13 mouse cellular contexts compared by ENCODE assay signal in genomic region chr6:66840631-66841030, GRCm38 (mm10). TPM values are rescaled to one million over a fixed set of nuclear protein-coding genes. Genes with fewer than 3 reads are reported as not detected.
DNase-seq lines count a peak whose midpoint lies in the region; ATAC-seq and TF ChIP-seq lines count a peak whose summit lies in the region.
"Not testable (repeated sequence)": the region's sequence is repeated elsewhere in the genome, so short reads cannot be mapped to it uniquely, and the experiment has no call there.
"Had no signal": no experiment of that assay in that cellular context is flagged by ENCODE, and none has a peak within 500 bp of the region (broad histone marks: within the 10 kb centered on the region; RNA-seq: fewer than 3 reads in every experiment).

No protein-coding gene starts in this region.

- not testable (repeated sequence) for H3K9me3 ChIP-seq in intestine, postnatal 0 days (ENCODE audit: control insufficient read depth)

- ATAC-seq in intestine, postnatal 0 days, result not testable (repeated sequence)

- H3K4me2 ChIP-seq in intestine, postnatal 0 days (replicated peaks; ENCODE audit: low read depth), result not testable (repeated sequence)

- not testable (repeated sequence) for H3K27me3 ChIP-seq in intestine, postnatal 0 days (replicated peaks; ENCODE audit: control insufficient read depth, insufficient read depth, low read length)

- DNase-seq in B cell, adult 2 months, result peak; percentile 19 to 21
- peak; percentile 17 for DNase-seq in adrenal gland, adult 2 months
- DNase-seq in cerebellum, postnatal 14 days, result peak; percentile 39 to 41
- peak; percentile 24 for DNase-seq in gastrocnemius, adult 18-20 months (ENCODE audit: low spot score)
- peak; percentile 9 to 50 for DNase-seq in layer of hippocampus, postnatal 14 days (ENCODE audit: low spot score in 2 of 2)
- DNase-seq in lung, postnatal 14 days, result peak; percentile 56
- peak; percentile 23 for DNase-seq in right cerebral cortex, postnatal 4 days

- H3K4me3 ChIP-seq in intestine, postnatal 0 days (ENCODE audit: low read depth, low read length), result not testable (repeated sequence)

- WGBS in intestine, postnatal 0 days, result 6% methylated on average over 1 of the region's 1 CpGs

- not testable (repeated sequence) for H3K27ac ChIP-seq in intestine, postnatal 0 days (ENCODE audit: low read depth, low read length)

- TF ChIP-seq CTCF in intestine, postnatal 0 days (IDR thresholded peaks at IDR 0.05; ENCODE audit: low read depth), result peak; percentile 70

- H3K36me3 ChIP-seq in intestine, postnatal 0 days (ENCODE audit: control insufficient read depth, insufficient read depth), result not testable (repeated sequence)

- H3K9ac ChIP-seq in intestine, postnatal 0 days (ENCODE audit: low read depth, low read length), result not testable (repeated sequence)

- H3K4me1 ChIP-seq in intestine, postnatal 0 days (replicated peaks; ENCODE audit: control insufficient read depth, insufficient read depth, low read length), result not testable (repeated sequence)

RNA-seq across cellular contexts. Expression of gene Vmn1r39, which starts 30.2 kb away (rescaled TPM):
- total RNA-seq in adrenal gland, adult 2 months (2021), result not detected
- polyA plus RNA-seq in adrenal gland, adult 2 months (2012; rRNA removed), result not detected in 2 replicates
- not detected for total RNA-seq in gastrocnemius, adult 18-20 months (2021)
- polyA plus RNA-seq in intestine, postnatal 0 days (2015; fragmentation: Nextera tagmentation; extraction: Ambion mirVana), result not detected in 2 replicates
- not detected for total RNA-seq in layer of hippocampus, postnatal 14 days (2021)
- total RNA-seq: left cerebral cortex, adult 8-10 months had no signal
- polyA plus RNA-seq: frontal cortex, adult 2 months; heart, embryonic 16.5 days; neural tube, embryonic 15.5 days; stomach, embryonic 14.5 days had no signal

RNA-seq across cellular contexts. Expression of gene Gng12, which starts 55.6 kb away (rescaled TPM):
- 10 to 100 TPM; 62.0 to 88.4 TPM for total RNA-seq in adrenal gland, adult 2 months (2021)
- polyA plus RNA-seq in adrenal gland, adult 2 months (2012; rRNA removed), result 5.8 and 7.6 TPM in 2 replicates
- 10 to 100 TPM; 31.1 to 31.6 TPM for total RNA-seq in gastrocnemius, adult 18-20 months (2021)
- polyA plus RNA-seq in intestine, postnatal 0 days (2015; fragmentation: Nextera tagmentation; extraction: Ambion mirVana), result 265 and 271 TPM in 2 replicates
- 100 to 1,000 TPM; 104 to 117 TPM for total RNA-seq in layer of hippocampus, postnatal 14 days (2021)

RNA-seq across cellular contexts. Expression of gene Vmn1r38, which starts 58.2 kb away (rescaled TPM):
- not detected for total RNA-seq in adrenal gland, adult 2 months (2021)
- not detected in 2 replicates for polyA plus RNA-seq in adrenal gland, adult 2 months (2012; rRNA removed)
- total RNA-seq in gastrocnemius, adult 18-20 months (2021), result not detected
- polyA plus RNA-seq in intestine, postnatal 0 days (2015; fragmentation: Nextera tagmentation; extraction: Ambion mirVana), result not detected in 2 replicates
- total RNA-seq in layer of hippocampus, postnatal 14 days (2021), result not detected
- total RNA-seq: left cerebral cortex, adult 8-10 months had no signal
- polyA plus RNA-seq: frontal cortex, adult 2 months; heart, embryonic 16.5 days; neural tube, embryonic 15.5 days; stomach, embryonic 14.5 days had no signal
